Mouse (Mus musculus): ENCODE data around the gene Cdv3. TPM values are rescaled to one million over a fixed set of nuclear protein-coding genes. Genes with fewer than 3 reads are reported as not detected.

Cdv3 gene
- total and polyA plus RNA-seq, 3 experiments: 115 to 258 (median 232) TPM

- no peaks in the 10 kb centered on the region for H3K4me1 ChIP-seq (ENCODE audit: control insufficient read depth in 1 of 2, insufficient read depth in 2 of 2, low read length in 2 of 2)
Measured at GRCm38 (mm10) chr9:103398509-103399157, 33.0 kb upstream of the Cdv3 start.

GRCm38 (mm10) chr9:103393256-103393655 lies 27.6 kb upstream of the Cdv3 start:
- 0 out of 4 replicates have a peak, but pooled peaks cover 0 to 1% of the 10 kb centered on the region in 2 experiments for H3K27me3 ChIP-seq (ENCODE audit: control insufficient read depth in 1 of 2, insufficient read depth in 2 of 2, low read length in 2 of 2)
- no peaks in the 10 kb centered on the region for H3K79me2 ChIP-seq (ENCODE audit: control insufficient read depth, insufficient read depth, low read length, poor library complexity)
- H3K4me3 ChIP-seq (ENCODE audit: control insufficient read depth in 1 of 2, insufficient read depth in 1 of 2, low read depth in 2 of 2, low read length in 2 of 2): no peak overlapping the region
- no peaks in the 10 kb centered on the region for H3K36me3 ChIP-seq (ENCODE audit: control insufficient read depth in 1 of 2, insufficient read depth in 2 of 2, low read length in 2 of 2)
- no peak overlapping the region for H3K9ac ChIP-seq (ENCODE audit: control insufficient read depth, low read depth, low read length, poor library complexity, severe bottlenecking)
- no peaks in the 10 kb centered on the region for H3K4me1 ChIP-seq (ENCODE audit: control insufficient read depth in 1 of 2, insufficient read depth in 2 of 2, low read length in 2 of 2)
- TF ChIP-seq MAFK (IDR thresholded peaks at IDR 0.05; ENCODE audit: borderline replicate concordance, low read depth, low read length) (no peak), UBTF (IDR thresholded peaks at IDR 0.05; ENCODE audit: borderline replicate concordance, insufficient read depth, low read depth, low read length) (no peak), ELF1 (IDR thresholded peaks at IDR 0.05; ENCODE audit: low read depth, low read length) (no peak), TCF12 (IDR thresholded peaks at IDR 0.05; ENCODE audit: low read depth, low read length) (no peak), POLR2A (IDR thresholded peaks at IDR 0.05; ENCODE audit: control insufficient read depth in 1 of 2, insufficient read depth in 1 of 2, low read depth in 1 of 2, low read length in 2 of 2, poor library complexity in 1 of 2) (no peak), NRF1 (IDR thresholded peaks at IDR 0.05; ENCODE audit: insufficient read depth, low read depth, low read length, poor library complexity, severe bottlenecking) (no peak), USF1 (IDR thresholded peaks at IDR 0.05; ENCODE audit: low read depth, low read length) (no peak), E2F4 (IDR thresholded peaks at IDR 0.05; ENCODE audit: borderline replicate concordance, low read depth, low read length) (no peak), ZC3H11A (IDR thresholded peaks at IDR 0.05; ENCODE audit: low read depth, low read length) (no peak), ZMIZ1 (IDR thresholded peaks at IDR 0.05; ENCODE audit: low read depth, low read length) (no peak), ZKSCAN1 (IDR thresholded peaks at IDR 0.05; ENCODE audit: low read depth, low read length) (no peak), RAD21 (IDR thresholded peaks at IDR 0.05; ENCODE audit: low read depth, low read length) (no peak), USF2 (IDR thresholded peaks at IDR 0.05; ENCODE audit: borderline replicate concordance in 1 of 2, insufficient read depth in 1 of 2, low read depth in 1 of 2, low read length in 2 of 2) (no peak), POLR2AphosphoS5 (IDR thresholded peaks at IDR 0.05; ENCODE audit: borderline replicate concordance, low read depth, low read length) (no peak), SMC3 (IDR thresholded peaks at IDR 0.05; ENCODE audit: low read depth, low read length) (no peak), MEF2A (IDR thresholded peaks at IDR 0.05; ENCODE audit: extremely low read depth, insufficient replicate concordance, low read depth, low read length, poor library complexity, severe bottlenecking) (no peak), HCFC1 (IDR thresholded peaks at IDR 0.05; ENCODE audit: low read depth, low read length) (no peak), MAX (IDR thresholded peaks at IDR 0.05; ENCODE audit: low read length) (no peak), TBP (IDR thresholded peaks at IDR 0.05; ENCODE audit: low read depth, low read length) (no peak)
- no peak for DNase-seq (ENCODE audit: low read depth, low spot score)
- no peaks in the 10 kb centered on the region for H3K9me3 ChIP-seq (replicated peaks; ENCODE audit: insufficient read depth, low read length)
- H3K27ac ChIP-seq (ENCODE audit: control insufficient read depth, low read depth, low read length): no peak overlapping the region

More at GRCm38 (mm10) chr9:103398509-103399157, 33.0 kb upstream of the Cdv3 start:
- no peaks in the 10 kb centered on the region for H3K9me3 ChIP-seq (replicated peaks; ENCODE audit: insufficient read depth, low read length)
- H3K4me3 ChIP-seq (ENCODE audit: control insufficient read depth in 1 of 2, insufficient read depth in 1 of 2, low read depth in 2 of 2, low read length in 2 of 2): no peak overlapping the region
- DNase-seq (ENCODE audit: low read depth, low spot score): no peak
- no peaks in the 10 kb centered on the region for H3K79me2 ChIP-seq (ENCODE audit: control insufficient read depth, insufficient read depth, low read length, poor library complexity)
- H3K27ac ChIP-seq (ENCODE audit: control insufficient read depth, low read depth, low read length): no peak overlapping the region
- H3K27me3 ChIP-seq (ENCODE audit: control insufficient read depth in 1 of 2, insufficient read depth in 2 of 2, low read length in 2 of 2): no peaks in the 10 kb centered on the region
- TF ChIP-seq TCF12 (IDR thresholded peaks at IDR 0.05; ENCODE audit: low read depth, low read length) (no peak), USF2 (IDR thresholded peaks at IDR 0.05; ENCODE audit: borderline replicate concordance in 1 of 2, insufficient read depth in 1 of 2, low read depth in 1 of 2, low read length in 2 of 2) (no peak), CHD2 (IDR thresholded peaks at IDR 0.05; ENCODE audit: low read length) (no peak), ZNF384 (IDR thresholded peaks at IDR 0.05; ENCODE audit: low read depth, low read length) (no peak), UBTF (IDR thresholded peaks at IDR 0.05; ENCODE audit: borderline replicate concordance, insufficient read depth, low read depth, low read length) (no peak), E2F4 (IDR thresholded peaks at IDR 0.05; ENCODE audit: borderline replicate concordance, low read depth, low read length) (no peak), GATA1 (IDR thresholded peaks at IDR 0.05; ENCODE audit: low read depth, low read length) (no peak), NELFE (IDR thresholded peaks at IDR 0.05; ENCODE audit: low read depth, low read length) (no peak), POLR2AphosphoS5 (IDR thresholded peaks at IDR 0.05; ENCODE audit: borderline replicate concordance, low read depth, low read length) (no peak), MAFK (IDR thresholded peaks at IDR 0.05; ENCODE audit: borderline replicate concordance, low read depth, low read length) (no peak), CTCF (IDR thresholded peaks at IDR 0.05 in 2 of 3, conservative IDR thresholded peaks at IDR 0.05 in 1 of 3; ENCODE audit: control insufficient read depth in 1 of 3, insufficient read depth in 1 of 3, low read depth in 2 of 3, low read length in 3 of 3, poor library complexity in 1 of 3, severe bottlenecking in 1 of 3) (no peak), MYC (IDR thresholded peaks at IDR 0.05; ENCODE audit: low read depth, low read length) (no peak), ZC3H11A (IDR thresholded peaks at IDR 0.05; ENCODE audit: low read depth, low read length) (no peak), MYB (IDR thresholded peaks at IDR 0.05; ENCODE audit: low read depth, low read length) (no peak), JUND (IDR thresholded peaks at IDR 0.05; ENCODE audit: low read depth, low read length) (no peak)
- H3K9ac ChIP-seq (ENCODE audit: control insufficient read depth, low read depth, low read length, poor library complexity, severe bottlenecking): no peak overlapping the region
- no peaks in the 10 kb centered on the region for H3K36me3 ChIP-seq (ENCODE audit: control insufficient read depth in 1 of 2, insufficient read depth in 2 of 2, low read length in 2 of 2)

Data from MEL (cell line).